Mouse (Mus musculus): ENCODE data around the gene Dut.

Gene Dut

DNA sequence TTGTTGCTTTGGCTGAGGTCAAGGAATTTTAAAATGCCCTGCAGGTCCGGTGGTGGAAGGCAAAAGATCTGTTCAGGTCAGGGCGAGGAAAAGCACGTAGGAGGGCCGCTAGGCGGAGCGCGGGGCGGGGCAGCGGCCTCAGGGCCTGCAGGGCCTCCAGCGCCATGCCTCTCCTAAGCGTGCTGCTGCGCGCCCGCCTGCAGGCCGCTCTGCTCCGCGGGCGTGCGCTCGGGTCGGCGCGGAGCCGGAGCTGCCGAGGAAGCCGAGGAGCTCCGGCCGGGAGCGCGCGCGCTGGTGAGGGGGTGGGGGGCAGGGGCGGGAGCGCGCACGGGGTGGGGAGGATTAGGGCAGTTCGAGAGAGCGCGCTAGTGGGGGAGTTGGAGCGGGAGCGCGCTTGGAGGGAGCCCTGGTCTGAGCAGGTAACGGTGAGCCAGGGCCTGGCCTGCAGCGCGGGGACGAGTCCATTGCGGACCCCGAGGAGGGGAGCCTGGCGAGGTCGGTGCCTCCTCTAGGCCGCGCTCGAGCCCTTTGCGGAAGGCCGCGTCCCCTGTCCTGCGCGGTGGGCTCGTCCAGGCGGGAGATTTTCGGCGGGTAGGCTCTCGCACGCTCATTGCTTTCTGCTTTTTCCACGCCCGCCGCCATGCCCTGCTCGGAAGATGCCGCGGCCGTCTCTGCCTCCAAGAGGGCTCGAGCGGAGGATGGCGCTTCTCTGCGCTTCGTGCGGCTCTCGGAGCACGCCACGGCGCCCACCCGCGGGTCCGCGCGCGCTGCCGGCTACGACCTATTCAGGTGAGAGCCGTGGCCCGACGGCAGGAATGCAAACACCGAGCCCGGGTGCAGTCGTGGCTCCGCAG lies at the start of gene Dut:
Dut (plus strand) TSS at position 83 of the 854 bp plus-strand sequence.
- DNase-seq (ENCODE audit: low read depth, low spot score) = peak; percentile 89

DNA sequence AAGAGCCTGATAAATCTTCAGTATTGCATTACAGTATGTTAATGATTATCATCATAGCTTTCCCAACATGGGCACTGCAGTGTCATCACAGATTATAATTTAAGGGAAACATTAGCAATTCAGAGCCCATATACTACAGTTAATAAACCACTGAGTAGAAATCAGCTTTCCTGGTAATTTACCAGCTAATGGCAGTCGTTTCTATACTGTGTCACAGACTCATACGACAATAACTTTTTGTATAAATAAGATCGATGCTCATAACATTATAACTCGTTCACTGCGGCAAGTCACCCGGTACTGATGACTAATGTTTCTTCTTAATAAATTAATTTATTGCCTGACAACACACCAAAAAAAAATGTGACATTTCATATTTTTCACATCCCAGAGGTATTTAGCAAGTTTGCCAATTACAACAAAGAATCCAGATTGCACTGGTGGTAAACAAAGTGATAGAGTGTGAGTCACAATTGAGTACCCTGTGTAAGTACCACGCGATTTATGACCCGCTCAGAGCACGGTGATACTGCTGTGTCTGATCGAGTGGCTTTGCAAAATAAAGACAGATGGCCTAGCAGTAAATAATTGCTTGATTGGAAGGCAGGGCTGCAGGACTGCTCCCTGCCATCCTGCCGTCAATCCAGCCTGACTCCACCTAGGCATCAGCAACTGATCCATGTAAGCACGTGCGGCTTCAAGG lies 37.9 kb upstream of the Dut start:
- no peak for DNase-seq (ENCODE audit: low read depth, low spot score)

DNA sequence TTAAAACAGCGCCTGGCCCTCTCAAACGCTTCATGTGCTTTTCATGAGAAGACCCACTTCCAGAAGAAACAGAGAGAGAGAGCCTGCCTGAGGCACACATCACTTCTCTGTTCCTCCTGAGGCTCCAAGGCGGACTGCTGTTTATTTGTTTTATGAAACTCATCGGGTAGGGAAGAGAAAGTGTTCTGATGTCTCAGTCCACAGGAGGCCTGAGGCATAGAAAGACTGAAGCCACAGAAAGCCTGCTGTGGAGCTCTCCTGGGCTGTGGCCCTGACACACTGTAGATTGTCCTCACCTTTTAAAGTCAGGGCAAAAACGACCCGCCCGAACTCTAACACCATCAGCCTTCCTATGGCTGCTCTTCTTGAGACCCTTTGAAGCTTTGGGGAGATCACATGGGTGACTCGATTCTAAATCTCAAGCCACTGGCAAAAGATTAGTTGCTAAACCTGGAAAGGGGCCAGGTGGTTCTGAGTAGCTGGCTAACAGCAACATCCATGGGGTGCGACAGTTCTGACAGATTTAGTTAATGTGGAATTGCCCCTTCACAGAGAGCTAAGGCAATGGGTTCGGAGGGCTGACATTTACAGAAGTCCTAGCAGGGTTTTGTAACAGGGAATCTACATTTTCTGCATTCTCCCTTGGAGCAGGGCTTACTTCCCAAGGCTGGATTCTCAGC lies 35.0 kb upstream of the Dut start:
- DNase-seq (ENCODE audit: low read depth, low spot score) = no peak

DNA sequence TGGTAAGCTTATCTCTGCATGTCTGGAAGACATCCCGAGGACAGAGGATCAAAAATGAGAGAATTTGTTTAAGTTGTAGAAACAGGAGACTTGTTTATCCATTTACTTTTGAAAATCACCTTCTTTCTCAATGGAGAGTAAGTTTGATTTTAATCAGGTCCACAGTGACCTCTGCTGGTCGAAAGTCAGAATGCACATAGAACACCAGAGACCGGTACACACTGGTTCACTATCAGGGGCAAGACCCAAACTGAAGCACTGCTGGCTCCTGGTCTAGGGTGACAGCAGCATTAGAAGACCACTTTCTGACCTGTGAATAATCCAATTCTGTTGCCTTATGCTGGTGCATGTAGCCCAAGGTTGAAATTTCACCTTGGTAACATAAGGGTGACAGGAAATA lies 32.4 kb upstream of the Dut start:
- DNase-seq (ENCODE audit: low read depth, low spot score) = peak; percentile 27

DNA sequence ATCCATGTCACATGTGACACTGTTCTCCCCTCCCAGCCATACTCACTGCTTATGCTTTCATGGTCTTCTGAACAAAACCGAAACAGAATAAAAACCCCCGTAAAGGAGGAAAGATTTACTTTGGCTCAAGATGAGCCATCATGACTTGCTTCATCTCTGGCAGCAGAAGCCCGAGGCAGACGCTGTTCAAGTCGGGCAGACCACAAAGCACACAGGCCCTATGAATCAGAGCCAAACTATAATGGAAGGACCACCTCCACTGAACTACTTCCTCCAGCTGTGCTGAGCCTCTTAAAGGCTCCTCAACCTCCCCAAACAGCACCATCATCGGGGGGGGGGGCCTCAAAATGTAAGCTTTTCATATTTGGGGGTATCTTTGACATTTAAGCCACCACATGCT lies 29.7 kb upstream of the Dut start:
- no peak for DNase-seq (ENCODE audit: low read depth, low spot score)

DNA sequence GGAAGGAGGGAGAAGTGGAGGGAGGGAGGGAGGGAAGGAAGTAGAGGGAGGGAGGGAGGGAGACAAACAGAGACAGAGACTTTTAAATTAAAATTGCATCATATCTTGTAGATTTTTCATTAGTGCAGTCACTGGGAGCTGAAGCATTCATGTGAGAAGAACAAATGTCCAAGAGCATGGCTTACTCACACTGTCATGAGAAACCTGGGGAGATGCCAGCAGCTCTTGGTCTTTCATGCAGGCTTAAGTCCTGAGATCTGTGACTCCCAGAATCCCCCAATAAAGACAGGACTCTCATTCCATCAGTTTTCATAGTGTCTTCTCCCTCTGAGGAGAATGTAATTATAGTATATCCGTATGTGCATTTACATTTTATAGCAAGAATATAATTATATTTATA lies 28.4 kb upstream of the Dut start:
- DNase-seq (ENCODE audit: low read depth, low spot score) = no peak

DNA sequence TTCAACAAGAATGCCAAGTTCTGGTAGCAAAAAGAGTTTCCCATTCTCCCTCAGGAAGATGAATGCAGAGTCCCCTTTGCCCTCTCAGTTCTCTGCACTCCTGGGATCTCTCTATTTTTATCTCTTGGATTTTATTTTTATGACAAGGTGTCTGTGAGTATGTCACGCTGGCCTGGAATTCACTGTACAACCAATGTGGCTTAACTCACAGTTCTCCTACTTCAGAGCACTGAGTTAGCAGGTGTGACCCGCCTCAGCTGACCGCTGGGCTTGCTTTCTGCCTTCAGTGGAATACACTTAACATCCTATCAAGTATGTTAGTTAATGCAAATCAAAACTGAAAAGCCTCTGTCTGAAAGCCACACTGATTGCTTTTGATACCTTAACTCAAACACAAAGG lies 27.7 kb upstream of the Dut start:
- no peak for DNase-seq (ENCODE audit: low read depth, low spot score)

DNA sequence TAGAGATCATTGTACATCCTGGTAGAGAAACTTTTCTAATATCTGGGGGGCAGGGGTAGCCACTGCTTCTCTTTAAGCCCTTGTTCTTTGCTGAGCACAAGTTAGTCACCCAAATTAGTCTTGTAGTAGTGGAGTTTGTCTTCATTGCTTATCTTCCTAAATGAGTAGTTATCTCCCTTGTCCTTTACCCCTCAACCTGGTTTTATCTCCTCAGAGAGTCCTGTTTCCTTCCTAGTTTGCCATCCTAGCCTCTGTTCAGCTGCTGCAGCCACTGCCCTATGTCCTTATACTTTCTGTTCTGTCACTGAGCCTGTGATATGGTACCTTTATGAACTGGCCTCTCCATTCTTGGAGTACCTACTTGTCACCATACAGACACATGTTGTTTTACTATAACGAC lies 25.3 kb upstream of the Dut start:
- DNase-seq (ENCODE audit: low read depth, low spot score) = no peak

DNA sequence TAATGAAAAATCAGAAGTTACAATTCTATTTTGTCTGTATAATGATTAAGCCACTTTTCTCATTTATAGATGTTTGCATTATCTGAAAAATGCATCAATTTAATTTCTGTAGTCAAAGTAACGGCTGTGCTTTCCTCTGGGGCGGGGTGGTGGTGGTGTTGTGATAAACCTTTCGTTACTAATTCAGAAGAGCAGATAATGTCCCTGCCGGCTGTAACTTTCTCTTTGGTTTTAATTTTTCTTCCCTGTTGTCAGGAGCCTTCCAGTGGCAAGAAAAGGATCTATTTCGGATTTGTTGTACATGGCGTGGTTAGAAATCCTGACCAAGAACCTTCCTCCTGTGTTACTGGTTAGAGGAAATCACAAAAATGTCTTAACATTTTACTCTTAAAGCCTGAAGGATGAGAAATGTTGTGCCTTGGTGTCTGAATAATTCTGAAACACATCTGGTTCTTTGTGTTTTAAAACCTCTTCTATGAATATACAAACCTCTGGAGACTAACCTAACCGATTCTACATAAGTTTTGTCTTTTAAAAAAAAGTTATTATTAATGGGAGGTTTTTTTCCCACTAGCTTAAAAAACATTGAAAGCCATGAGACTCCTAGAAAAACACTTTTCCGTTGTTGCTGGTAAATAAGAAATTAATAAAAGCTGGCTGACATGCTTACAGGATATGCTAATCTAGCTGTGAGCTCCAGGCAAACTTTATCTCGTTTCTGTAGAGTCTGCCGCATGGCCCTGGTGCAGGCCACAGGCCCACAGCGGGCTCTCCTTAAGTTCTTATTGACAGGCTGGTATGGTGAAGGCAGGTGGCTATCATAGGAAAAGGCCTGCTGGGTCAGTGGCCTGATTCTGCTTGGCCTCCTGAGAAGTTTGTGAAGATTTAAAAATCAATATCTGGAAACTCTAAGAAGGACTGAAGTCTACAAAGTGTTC lies 18.2 kb upstream of the Dut start:
- no peak for DNase-seq (ENCODE audit: low read depth, low spot score)

DNA sequence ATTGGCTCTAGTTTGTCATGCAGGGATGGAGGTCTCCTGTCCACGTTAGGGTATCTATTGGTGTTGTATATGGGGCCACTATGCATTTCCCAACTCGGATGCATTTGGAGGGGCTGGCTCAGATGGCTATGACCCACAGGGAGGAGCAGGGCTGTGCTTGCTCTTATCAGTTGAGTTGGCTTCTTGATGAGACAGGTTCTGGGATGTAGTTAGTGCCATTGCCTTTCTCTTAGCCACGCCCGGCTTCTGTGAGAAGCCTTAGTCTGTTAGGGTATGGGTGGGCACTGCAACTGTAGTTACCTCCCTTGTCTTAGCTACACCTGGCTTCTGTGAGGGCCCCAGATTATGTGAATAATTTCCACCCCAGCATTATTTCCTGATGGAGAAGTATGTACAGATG lies 14.8 kb upstream of the Dut start:
- no peak for DNase-seq (ENCODE audit: low read depth, low spot score)

DNA sequence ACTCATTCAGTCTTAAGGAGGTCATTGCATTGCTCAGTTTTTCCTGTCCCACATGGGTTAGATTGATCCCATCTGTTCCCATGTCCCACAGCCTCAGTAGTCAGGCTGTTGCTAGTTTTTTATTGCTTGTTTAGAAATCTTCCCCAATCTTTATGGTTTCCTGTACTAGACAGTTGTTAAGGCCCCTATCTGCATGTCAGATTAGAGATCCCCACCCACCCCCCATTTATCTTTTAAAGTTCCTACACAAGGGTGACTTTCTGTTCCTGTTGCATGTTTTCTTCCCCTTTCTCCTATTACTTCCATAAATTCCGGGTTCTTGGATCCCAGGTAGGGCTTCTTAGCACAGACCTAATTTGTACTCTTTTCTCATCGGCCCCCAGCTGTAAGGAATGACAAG lies 13.5 kb upstream of the Dut start:
- DNase-seq (ENCODE audit: low read depth, low spot score) = no peak

DNA sequence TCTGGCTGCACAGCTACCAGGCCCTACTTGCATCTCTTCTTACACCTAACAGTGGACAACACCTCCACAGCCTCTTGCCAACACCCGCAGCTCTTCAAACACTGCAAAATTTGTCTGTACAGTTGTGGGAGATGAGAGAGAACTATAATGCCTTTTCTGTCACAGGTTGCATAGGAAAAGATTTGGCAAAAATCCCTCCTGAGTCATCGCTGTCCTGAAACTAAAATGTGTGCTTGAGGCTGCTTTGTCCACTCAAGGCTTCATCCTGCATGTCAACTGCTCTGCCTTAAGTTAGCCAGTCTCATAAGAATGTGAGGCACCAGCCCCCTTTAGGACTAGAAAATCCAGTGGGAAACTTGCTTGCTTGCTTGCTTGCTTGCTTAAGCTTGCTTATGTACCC lies 12.9 kb upstream of the Dut start:
- DNase-seq (ENCODE audit: low read depth, low spot score) = no peak

DNA sequence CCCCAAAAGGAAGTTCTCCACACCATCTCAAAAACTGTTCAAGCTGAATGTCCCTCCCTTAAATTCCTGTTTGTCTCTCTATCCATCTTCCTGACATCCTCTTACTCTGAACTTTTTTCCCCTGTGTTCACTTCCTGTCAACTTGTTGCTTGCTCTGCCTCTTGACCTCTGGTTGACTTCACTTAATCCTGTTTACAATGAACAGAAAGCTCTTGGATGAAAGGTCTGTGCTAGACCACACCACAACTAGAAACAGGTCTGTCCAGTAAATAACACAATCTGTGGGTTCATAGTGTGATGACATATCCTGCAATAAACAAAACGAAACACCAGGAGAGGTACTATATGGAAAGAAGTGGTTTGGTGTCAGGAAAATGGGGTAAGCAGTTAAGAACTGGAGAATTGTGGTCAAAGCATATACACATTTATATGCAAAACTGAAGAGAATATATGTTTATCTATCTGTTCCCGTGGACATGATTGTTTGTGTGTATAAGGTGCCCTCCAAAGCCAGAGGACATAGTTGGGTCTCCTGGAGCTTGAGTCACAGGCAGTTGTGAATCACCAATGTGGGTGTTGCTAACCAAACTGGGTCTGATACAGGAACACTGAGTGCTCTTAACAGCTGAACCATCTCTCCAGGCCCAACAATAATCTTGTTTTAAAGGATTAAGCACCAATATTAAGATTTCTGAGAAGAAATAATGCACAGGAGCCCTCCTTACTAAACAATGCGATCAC lies 1.3 kb upstream of the Dut start:
- no peak for DNase-seq (ENCODE audit: low read depth, low spot score)

DNA sequence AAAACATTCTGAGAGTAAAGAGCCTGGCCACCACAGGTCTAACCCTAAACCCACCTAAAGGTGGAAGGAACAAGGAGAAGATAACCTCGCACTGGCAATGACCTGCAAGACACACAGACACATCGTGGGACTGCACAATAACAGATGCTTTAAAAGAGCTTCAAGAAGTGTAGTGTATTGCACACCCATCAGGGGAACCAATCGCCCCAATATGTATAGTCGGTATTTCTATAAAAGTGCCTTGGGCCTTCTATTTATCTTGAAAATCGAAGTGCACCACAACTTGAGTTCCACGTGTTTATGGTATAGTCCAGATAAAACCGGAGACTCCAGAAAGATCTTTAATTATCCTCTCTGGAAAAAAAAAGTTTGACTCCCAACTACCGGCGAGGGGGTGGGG lies 321 bp upstream of the Dut start:
- DNase-seq (ENCODE audit: low read depth, low spot score) = no peak

DNA sequence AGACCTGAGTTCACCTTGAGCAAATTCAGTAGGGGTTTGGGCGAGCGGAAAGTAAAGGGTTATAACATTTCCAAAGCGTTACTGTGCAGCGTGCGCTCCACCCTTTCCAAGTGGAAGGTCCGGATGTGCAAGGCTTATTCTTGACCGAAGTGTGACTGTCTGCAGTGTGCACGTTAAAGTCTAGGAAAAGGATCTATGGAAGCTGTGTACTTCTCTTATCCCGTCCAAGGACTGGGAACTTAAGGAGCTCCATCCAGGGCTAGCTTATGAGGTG lies 909 bp downstream of the Dut start:
- no peak for DNase-seq (ENCODE audit: low read depth, low spot score)

DNA sequence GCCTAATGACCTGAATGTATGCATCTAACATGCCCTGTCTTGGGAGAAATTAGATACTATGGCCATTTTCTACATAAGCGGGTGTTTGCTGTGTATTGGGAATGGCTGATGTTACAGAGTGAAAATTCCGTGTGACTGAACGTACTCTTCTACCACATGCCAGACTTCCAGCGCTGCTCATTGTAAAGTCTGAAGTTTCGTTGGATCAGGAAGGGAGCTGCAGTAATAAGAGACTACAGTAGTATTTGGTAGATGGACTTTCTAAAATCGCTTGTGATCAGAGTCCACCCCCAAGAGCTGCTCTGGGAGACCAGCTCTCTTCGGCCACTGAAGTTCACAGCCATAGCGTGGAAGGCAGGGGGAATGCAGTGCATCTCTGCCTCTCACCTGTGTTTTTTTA lies 1.3 kb downstream of the Dut start:
- DNase-seq (ENCODE audit: low read depth, low spot score) = no peak

DNA sequence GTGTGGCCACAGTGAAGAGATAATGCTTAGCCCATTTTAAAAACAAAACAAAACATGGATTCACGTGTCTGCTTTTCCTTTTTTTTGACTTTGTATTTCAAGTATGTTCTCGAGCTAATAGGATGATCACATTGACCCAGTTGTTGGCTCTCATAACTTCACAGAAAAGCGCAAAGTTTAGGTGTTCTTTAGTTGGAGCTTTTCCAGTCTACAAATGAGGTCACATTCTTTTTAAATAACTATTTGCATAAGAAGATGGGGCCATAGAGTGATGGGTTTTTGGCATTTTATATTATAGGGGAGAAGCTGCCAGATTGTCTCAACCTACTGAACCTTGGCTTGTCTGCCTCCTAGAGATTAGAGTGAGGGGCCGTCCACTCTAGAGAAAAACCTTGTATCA lies 2.3 kb downstream of the Dut start:
- no peak for DNase-seq (ENCODE audit: low read depth, low spot score)

DNA sequence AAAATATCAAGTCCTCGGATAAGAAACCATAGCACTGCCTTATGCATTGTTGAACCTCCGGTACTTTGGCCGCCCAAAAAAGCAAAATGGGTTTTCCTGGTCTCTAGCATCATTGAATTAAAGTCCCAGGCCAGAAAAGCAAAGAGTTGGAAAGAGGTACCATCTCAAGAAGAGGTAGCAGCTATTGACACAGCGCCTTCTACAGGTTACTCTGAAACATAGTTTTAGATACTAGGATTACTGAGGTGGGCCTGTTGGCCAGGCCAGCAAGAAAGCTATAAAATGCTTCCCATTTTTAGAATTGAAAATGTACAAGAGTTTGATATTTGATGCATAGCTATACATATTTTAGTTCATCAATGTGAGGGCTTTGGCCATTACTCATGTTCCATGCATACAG lies 2.9 kb downstream of the Dut start:
- DNase-seq (ENCODE audit: low read depth, low spot score) = no peak

DNA sequence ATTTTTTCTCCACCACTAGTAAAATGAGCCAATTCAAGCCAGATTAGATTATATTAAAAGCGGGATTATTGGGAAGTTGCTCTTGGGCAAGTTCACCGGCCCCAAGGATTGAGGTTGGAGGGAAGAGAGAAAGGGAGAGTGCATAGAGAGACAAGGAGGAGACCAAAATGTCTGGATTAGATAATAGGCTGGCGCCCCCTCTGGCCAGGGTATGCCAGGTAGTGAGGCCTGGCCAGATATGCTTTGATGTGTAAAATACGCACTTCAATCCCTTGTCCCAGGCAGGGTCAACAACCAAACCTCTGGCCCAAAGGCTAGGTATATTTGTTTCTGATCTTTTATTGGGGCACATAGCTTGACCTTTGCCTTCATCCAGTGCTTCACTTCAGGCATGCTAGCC lies 4.8 kb downstream of the Dut start:
- no peak for DNase-seq (ENCODE audit: low read depth, low spot score)

DNA sequence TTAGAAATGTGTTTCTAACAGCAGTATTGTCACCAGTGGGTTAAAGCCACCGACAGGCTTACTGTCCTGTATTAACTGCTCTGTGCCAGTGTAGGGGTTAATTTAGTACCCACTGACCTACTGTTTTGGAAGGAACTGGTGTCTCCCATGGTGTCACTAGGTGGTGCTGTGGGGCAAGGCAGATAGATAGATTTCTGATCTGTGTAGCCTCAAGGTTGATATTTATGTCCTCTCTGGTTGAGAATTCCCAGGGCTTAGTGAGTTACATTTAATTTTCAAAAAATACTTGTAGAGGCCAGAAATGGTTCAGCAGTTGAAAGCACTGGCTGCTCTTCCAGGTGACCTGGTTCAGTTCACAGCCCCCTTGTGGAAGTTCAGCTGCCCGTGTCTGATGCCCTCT lies 5.3 kb downstream of the Dut start:
- no peak for DNase-seq (ENCODE audit: low read depth, low spot score)

DNA sequence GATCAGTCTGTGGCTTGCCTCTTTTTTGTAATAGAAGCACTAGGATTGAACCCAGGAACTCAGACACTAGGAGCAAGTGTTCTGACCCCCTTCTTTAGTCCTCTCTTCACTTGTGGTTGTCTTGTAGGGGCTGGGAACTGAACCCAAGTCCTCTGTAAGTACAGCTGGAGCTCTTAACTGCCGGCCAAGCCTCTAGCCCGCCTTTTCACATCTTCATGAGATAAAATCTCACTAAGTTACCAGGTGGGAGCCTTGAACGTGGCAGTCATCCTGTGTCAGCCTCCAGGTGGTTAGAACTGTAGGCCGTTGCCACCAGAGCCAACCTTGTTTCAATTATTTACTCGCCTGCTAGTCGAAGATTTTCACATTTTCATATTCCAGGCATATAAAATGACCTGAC lies 6.7 kb downstream of the Dut start:
- DNase-seq (ENCODE audit: low read depth, low spot score) = no peak
